Mouse (Mus musculus): ENCODE measurements at regions not wholly inside any gene's neighbourhood (a gene's known extent, or its start where the extent isn't known, plus 50 kb on each side); places are given as distances from the start of the nearest gene placed in this dataset.

- no peak for TF ChIP-seq CTCF (IDR thresholded peaks at IDR 0.05)
- no peak for TF ChIP-seq POLR2A (IDR thresholded peaks at IDR 0.05; ENCODE audit: insufficient read depth, low read depth, low read length)
These were observed 179.5 kb upstream of the C9orf72 start for GRCm38 (mm10) chr4:35405301-35406006.

All from heart, adult 2 months (tissue).